Mouse (Mus musculus): Measurements from ENCODE around the gene Foxs1.

DNA sequence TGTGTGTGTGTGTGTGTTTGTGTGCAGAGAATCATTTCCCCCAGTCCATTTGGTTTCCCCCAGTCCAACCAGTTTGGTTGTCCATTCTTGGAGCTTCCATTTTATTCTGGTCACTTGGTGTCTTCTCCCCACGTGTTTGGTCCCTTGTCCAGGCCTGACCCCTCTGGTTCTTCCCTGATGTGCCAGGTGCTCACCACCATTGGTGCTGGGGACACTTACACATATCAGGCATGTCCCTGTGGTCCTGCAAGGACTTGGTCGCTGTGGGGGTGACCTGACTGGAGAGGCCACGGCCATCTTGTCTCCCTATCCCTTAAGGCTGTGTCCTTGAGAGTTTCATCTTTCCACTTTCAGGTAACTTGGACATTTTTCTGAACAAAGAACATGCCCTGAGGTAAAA is 36.1 kb downstream of the Foxs1 start:
- TF ChIP-seq FLI1 (IDR thresholded peaks at IDR 0.05; ENCODE audit: low read length) (no peak), GATA1 (IDR thresholded peaks at IDR 0.05; ENCODE audit: borderline replicate concordance, low read length) (no peak)
